Mouse (Mus musculus) heart, adult 2 months (tissue): ENCODE measurements around the gene Dnah9. TPM values are rescaled to one million over a fixed set of nuclear protein-coding genes. Genes with fewer than 3 reads are reported as not detected.

Source experiments
- DNase-seq, 2 experiments: peaks; one replicate each; pipeline ENCODE4 v3.0.0; 2021
- H3K27ac ChIP-seq: fragments of 200-600 bp; 2 replicates; pipeline ENCODE4 v1.8.1; 2022
- H3K27me3 ChIP-seq: fragments of 200-500 bp; 2 replicates; pipeline ENCODE4 v1.6.1; 2012; ENCODE audit warnings: mild to moderate bottlenecking, low read length, inconsistent platforms, mixed read lengths; ENCODE audit not compliant: control insufficient read depth, insufficient read depth
- H3K36me3 ChIP-seq: fragments of 200-500 bp; 2 replicates; pipeline ENCODE4 v1.6.1; 2012; ENCODE audit warnings: low read length, inconsistent platforms; ENCODE audit not compliant: control insufficient read depth, insufficient read depth
- H3K4me1 ChIP-seq: fragments of 200-500 bp; 2 replicates; pipeline ENCODE4 v1.6.1; 2011; ENCODE audit warnings: low read length; ENCODE audit not compliant: control insufficient read depth, insufficient read depth
- H3K4me3 ChIP-seq: fragments of 200-600 bp; 2 replicates; pipeline ENCODE4 v1.8.1; 2022
- H3K79me2 ChIP-seq: fragments of 200-500 bp; replicated peaks from 2 replicates; pipeline ENCODE4 v1.6.1; 2012; ENCODE audit warnings: mild to moderate bottlenecking, inconsistent platforms, low read length, moderate library complexity, mixed read lengths; ENCODE audit not compliant: control insufficient read depth, insufficient read depth
- H3K9ac ChIP-seq: fragments of 200-500 bp; 2 replicates; pipeline ENCODE4 v1.6.1; 2012; ENCODE audit warnings: low read depth, mild to moderate bottlenecking, control low read depth, inconsistent platforms, low read length, mixed read lengths
- CTCF ChIP-seq: fragments of 200-600 bp; IDR thresholded peaks from 2 replicates; pipeline ENCODE4 v1.8.1; 2022; ENCODE audit warnings: antibody characterized with exemption, mild to moderate bottlenecking, moderate library complexity
- EP300 ChIP-seq: fragments of 200-500 bp; IDR thresholded peaks from 2 replicates; pipeline ENCODE4 v1.6.1; 2011; ENCODE audit warnings: low read depth, low read length, control low read depth; ENCODE audit not compliant: insufficient read depth
- POLR2A ChIP-seq: fragments of 200-500 bp; IDR thresholded peaks from 2 replicates; pipeline ENCODE4 v1.6.1; 2011; ENCODE audit warnings: mild to moderate bottlenecking, low read depth, low read length, control low read depth; ENCODE audit not compliant: insufficient read depth
- WGBS: fragments of 180-500 bp; shearing (Covaris S2); methylation state at CpG from one replicate; pipeline ENCODE4 v1.1.7; 2018; 5-methylcytosine and 5-hydroxymethylcytosine counted together
- intact Hi-C: fragments of 180-260 bp; cut with DNase I; formaldehyde crosslinking; loops from one replicate; pipeline ENCODE4 v1.15.1; 2025
- long read RNA-seq: library from polyadenylated mRNA; stranded (forward); transcript quantifications from one replicate; pipeline ENCODE4 v2.0.0, GENCODE M21; 2021
- polyA plus RNA-seq: library from polyadenylated mRNA; depleted of rRNA; stranded (reverse); fragments of >200 nt; gene quantifications from 2 replicates; pipeline ENCODE4 v1.2.3, GENCODE M21; 2012; rRNA removed
- total RNA-seq, 2 experiments: library from RNA; stranded (reverse); gene quantifications; 2 replicates each; pipeline ENCODE4 v1.2.3; 2021

The Dnah9 gene
- total RNA-seq: not detected
- 0.51 TPM in 1 of 2 replicates, not detected in the other for polyA plus RNA-seq
- long read RNA-seq: 0 reads

DNA sequence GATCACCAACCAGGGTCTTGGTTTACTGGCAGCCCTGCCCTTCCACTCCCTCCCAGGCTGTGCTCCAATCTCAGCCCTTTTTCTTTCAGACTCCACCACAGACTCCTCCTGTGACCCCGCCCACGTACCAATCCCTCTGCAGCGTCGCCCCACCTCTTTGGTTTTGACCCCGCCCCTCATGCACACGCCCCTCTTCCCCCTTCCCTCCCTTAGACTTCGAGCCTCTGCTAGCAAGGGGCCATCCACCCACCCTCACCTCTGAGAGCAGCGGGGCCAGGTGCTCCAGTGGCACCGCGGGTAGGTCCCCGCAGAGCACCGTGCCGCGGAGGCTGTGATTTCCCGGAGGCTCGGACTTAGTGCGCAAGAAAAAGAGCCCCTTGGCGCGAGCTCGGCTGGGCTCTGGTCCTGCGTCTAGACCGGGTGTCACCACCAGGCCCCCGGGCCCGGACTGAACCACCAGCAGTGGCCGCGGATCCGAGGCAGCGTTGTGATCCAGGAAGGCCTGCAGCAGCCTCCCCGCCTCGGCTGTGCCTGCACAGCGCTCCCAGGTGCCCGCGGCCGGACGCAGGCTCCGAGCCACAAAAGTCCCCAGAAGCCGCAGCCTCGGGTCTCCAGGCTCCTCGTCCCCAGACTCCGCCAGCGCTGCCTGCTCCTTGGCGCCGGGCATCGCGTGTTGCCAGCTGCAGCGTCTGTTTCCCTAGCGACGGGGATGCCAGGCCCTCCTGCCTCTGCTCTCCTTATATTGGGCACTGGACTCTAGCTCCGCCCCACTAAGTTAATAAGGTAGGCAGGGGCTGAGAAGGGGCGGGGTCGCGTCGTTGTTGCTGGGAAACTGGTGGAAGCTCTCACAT lies at the start of gene Dnah9:
Dnah9 (minus strand) TSS at position 751 of the 851 bp plus-strand sequence.
- H3K27me3 ChIP-seq: peaks cover 5% of the 10 kb centered on the region
- intact Hi-C loops: no loop called here
- no peak within 1 kb of the TSS for H3K27ac ChIP-seq
- H3K36me3 ChIP-seq: no peaks in the 10 kb centered on the region
- H3K9ac ChIP-seq: no peak within 1 kb of the TSS
- WGBS: 1% methylated on average over 53 of the region's 53 CpGs
- peak within 1 kb of the TSS; percentile 22; the same call in 1 of the 2 replicates for H3K4me3 ChIP-seq
- no peak for TF ChIP-seq POLR2A
- no peaks in the 10 kb centered on the region for H3K79me2 ChIP-seq
- H3K4me1 ChIP-seq: no peaks in the 10 kb centered on the region
- DNase-seq: peak; percentile 30 to 47

DNA sequence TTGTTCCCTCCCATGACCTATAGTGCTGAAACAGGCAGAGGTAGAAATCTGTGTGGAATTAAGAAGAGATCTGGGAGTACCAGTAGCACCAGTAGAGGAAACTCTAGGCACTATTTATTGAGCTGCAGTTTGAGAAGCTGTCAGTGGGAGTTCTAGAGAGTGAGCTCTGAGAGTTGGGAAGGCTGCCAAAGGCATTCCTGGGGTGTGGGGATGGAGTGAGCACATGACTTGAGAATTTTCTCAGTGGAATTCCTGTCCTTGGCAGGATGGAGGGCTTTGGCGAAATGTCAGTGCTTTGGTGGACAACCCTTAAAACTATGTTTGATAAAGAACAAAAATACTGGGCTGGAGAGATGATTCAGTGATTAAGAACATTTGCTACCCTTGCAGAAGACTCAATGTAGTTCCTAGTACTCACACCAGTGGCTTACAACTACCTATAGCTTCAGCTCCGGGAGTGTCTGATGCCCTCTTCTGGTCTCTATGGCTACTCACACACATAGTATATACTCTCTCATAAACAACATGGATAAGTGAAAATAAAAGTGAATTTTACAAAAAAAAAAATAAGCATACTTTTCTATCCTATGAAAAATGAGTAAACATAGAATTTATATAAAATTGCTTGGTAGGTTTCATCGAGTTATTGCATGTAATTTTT lies 20.4 kb upstream of the Dnah9 start:
- H3K27me3 ChIP-seq: no peaks in the 10 kb centered on the region
- 50% methylated on average over 3 of the region's 3 CpGs for WGBS
- no peaks in the 10 kb centered on the region; the same call in 1 of the 2 replicates for H3K4me1 ChIP-seq
- intact Hi-C loops: no loop called here
- TF ChIP-seq EP300: no peak
- no peak for TF ChIP-seq POLR2A
- 0 out of 2 replicates have a peak, but pooled peaks have one; percentile 28 for TF ChIP-seq CTCF
- H3K36me3 ChIP-seq: no peaks in the 10 kb centered on the region
- DNase-seq: peak; percentile 37 to 58
- H3K79me2 ChIP-seq: no peaks in the 10 kb centered on the region
- no peak overlapping the region for H3K9ac ChIP-seq
- no peak overlapping the region for H3K27ac ChIP-seq
- no peak overlapping the region for H3K4me3 ChIP-seq

DNA sequence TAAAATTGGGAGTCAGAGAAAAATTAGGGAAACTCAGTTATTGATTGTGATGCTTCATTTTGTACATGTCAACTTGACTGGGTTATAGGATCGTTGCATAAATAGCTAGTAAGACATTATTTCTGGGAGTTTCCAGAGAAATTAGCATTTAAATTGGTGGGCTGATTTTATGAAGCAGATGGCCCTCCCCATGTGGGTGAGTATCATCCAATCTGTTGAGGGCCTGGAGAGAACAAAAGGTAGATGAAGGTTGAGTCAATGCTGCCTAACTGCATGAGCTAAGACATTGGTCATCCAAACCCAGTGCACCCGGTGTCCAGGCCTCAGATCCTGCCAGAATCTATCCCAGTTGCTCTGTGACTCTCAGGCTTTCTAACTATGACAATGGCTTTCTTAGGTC lies 19.8 kb upstream of the Dnah9 start:
- H3K27ac ChIP-seq: no peak overlapping the region
- H3K36me3 ChIP-seq: no peaks in the 10 kb centered on the region
- no peak overlapping the region for H3K9ac ChIP-seq
- no peak for DNase-seq
- no peaks in the 10 kb centered on the region for H3K27me3 ChIP-seq
- no peak overlapping the region for H3K4me3 ChIP-seq
- TF ChIP-seq POLR2A (no peak), CTCF (no peak), EP300 (no peak)
- intact Hi-C loops: no loop called here
- H3K79me2 ChIP-seq: no peaks in the 10 kb centered on the region
- no peaks in the 10 kb centered on the region; the same call in 1 of the 2 replicates for H3K4me1 ChIP-seq
- WGBS: 70% methylated on average over 2 of the region's 2 CpGs

DNA sequence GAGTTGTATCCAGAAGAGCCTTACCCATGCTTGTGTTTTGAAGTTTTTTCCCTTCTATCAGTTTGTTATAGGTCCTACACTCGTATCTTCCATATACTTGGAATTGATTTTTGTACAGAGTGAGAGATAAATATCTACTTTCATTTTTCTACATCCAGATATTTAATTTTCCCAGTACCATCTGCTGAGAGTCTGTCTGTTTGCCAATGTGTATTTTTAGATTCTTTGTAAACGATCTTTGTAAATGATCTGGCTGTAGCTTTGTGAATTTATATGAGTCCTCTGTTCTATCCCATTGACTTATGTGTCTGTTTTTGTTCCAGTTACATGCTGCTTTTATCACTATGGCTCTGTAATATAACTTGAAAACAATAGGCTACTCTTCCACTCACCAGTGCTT lies 9.4 kb upstream of the Dnah9 start:
- 55% methylated on average over 2 of the region's 2 CpGs for WGBS
- Histone ChIP-seq H3K27me3 (no peaks in the 10 kb centered on the region), H3K4me3 (no peak overlapping the region), H3K79me2 (no peaks in the 10 kb centered on the region), H3K9ac (no peak overlapping the region), H3K4me1 (no peaks in the 10 kb centered on the region), H3K36me3 (no peaks in the 10 kb centered on the region), H3K27ac (no peak overlapping the region)
- TF ChIP-seq POLR2A: no peak
- no peak for TF ChIP-seq CTCF
- no peak for TF ChIP-seq EP300
- intact Hi-C loops: no loop called here
- DNase-seq: no peak

DNA sequence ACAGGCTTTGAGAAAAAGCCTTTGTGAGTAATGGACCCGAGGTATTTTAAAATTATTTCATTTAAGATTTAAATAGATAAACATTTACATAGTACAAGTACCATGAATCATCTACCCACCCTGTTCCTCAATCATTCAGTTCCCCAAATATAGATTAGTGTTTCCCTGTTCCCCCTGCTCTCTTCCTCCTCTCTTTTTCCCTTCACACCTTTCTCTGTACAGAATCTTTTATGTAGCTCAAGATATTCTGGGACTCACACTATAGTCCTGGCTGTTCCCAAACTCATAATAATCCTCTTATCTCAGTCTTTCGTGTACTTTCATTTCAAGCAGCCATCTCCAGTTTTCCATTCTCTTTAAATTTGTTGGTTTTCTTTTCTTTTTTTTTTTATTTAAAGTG lies 4.3 kb downstream of the Dnah9 start:
- no peak overlapping the region for H3K4me3 ChIP-seq
- peaks cover 5% of the 10 kb centered on the region for H3K27me3 ChIP-seq
- H3K27ac ChIP-seq: no peak overlapping the region
- DNase-seq: no peak
- intact Hi-C loops: no loop called here
- H3K79me2 ChIP-seq: no peaks in the 10 kb centered on the region
- no peak overlapping the region for H3K9ac ChIP-seq
- H3K36me3 ChIP-seq: no peaks in the 10 kb centered on the region
- TF ChIP-seq EP300 (no peak), CTCF (no peak), POLR2A (no peak)
- H3K4me1 ChIP-seq: no peaks in the 10 kb centered on the region
- WGBS: 66% methylated on average over 2 of the region's 2 CpGs
